Mouse (Mus musculus): Measurements from ENCODE around the gene Sncg.

DNA sequence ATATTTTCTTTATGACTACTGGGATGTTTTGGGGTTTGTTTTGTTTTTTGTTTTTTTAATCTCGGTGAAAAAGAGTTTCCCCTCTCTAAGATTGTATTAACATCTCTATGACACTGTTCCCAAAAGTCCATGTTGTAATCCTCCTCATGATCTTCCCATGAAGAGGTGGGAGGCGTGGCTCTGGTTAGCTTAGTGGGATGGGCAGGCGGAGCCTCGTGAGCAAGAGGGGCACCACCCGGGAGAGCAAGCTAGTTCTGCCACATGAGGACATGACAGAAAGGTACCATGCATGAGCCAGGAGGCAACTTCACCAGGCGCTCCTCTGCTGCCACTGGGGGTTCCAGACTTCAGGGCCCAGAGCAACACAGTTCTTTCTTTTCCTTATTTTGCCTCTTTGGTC is 22.1 kb downstream of the Sncg start:
- no peak for TF ChIP-seq CTCF (IDR thresholded peaks at IDR 0.05)
- TF ChIP-seq POLR2A (IDR thresholded peaks at IDR 0.05; ENCODE audit: insufficient read depth, low read depth, low read length): no peak
- no peak for TF ChIP-seq EP300 (IDR thresholded peaks at IDR 0.05; ENCODE audit: insufficient read depth, low read depth, low read length)
